Mouse (Mus musculus) megakaryocyte, embryonic 14.5 days (primary cell): ENCODE data around the gene Tnpo2.

Experiments
- FLI1 ChIP-seq: IDR thresholded peaks from 2 replicates; pipeline ENCODE4 v1.6.1; 2012; ENCODE audit warnings: low read length, inconsistent platforms, mixed read lengths
- GATA1 ChIP-seq: IDR thresholded peaks from 3 replicates; pipeline ENCODE4 v1.6.1; 2012; ENCODE audit warnings: mixed read lengths, low read length, inconsistent platforms, borderline replicate concordance

DNA sequence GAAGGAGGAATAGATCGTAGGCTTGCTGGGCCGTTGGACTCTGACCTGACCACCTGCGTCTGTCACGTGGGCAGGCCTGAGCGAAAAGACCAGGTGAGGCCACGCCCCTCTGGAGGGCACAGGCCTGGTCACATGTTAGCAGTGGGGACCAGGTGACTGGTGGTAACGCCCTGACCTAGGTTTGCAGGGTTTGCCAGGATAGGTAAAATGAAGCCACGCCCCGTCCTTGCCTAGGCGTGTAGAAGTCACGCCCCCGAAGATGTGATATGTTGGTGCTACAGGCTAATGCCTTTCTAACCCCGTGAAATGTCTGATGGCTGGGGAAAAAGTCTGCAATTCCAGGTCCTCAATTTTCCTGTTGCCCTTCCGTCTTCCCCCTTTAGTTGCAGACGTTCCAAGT is 45.9 kb upstream of the Tnpo2 start:
- no peak for TF ChIP-seq GATA1
- no peak for TF ChIP-seq FLI1
